Mouse (Mus musculus) stomach, embryonic 16.5 days (tissue): ENCODE measurements around the gene Yjefn3. TPM values are rescaled to one million over a fixed set of nuclear protein-coding genes. Genes with fewer than 3 reads are reported as not detected.

Source experiments
- ATAC-seq: fragments of 200-750 bp; cut with Nextera tagmentation; 2 replicates; pipeline ENCODE4 v1.8.0; 2017; ENCODE audit warnings: moderate number of reproducible peaks, moderate TSS enrichment; ENCODE audit not compliant: insufficient read depth, low FRiP score
- H3K27ac ChIP-seq: fragments of 300-500 bp; sonication (generic); 2 replicates; pipeline ENCODE4 v1.5.1; 2014; ENCODE audit warnings: low read length
- H3K27me3 ChIP-seq: fragments of 300-500 bp; sonication (generic); 2 replicates; pipeline ENCODE4 v1.6.1; 2014; ENCODE audit warnings: low read length, control low read depth, mixed read lengths; ENCODE audit not compliant: control insufficient read depth, insufficient read depth
- H3K36me3 ChIP-seq: fragments of 300-500 bp; sonication (generic); 2 replicates; pipeline ENCODE4 v1.6.1; 2014; ENCODE audit warnings: low read length; ENCODE audit not compliant: control insufficient read depth, insufficient read depth
- H3K4me1 ChIP-seq: fragments of 300-500 bp; sonication (generic); 2 replicates; pipeline ENCODE4 v1.6.1; 2014; ENCODE audit warnings: low read length, control low read depth, mixed read lengths; ENCODE audit not compliant: control insufficient read depth, insufficient read depth
- H3K4me2 ChIP-seq: fragments of 300-500 bp; sonication (generic); 2 replicates; pipeline ENCODE4 v1.6.1; 2014; ENCODE audit warnings: low read depth, low read length, mixed read lengths
- H3K4me3 ChIP-seq: fragments of 300-500 bp; sonication (generic); replicated peaks from 2 replicates; pipeline ENCODE4 v1.5.1; 2014; ENCODE audit warnings: mild to moderate bottlenecking, low read length
- H3K9ac ChIP-seq: fragments of 300-500 bp; sonication (generic); 2 replicates; pipeline ENCODE4 v1.6.1; 2014; ENCODE audit warnings: low read length
- H3K9me3 ChIP-seq: fragments of 300-500 bp; sonication (generic); replicated peaks from 2 replicates; pipeline ENCODE4 v1.6.1; 2016; ENCODE audit warnings: low read length, control low read depth; ENCODE audit not compliant: control insufficient read depth
- WGBS: fragments of 180-500 bp; shearing (Covaris S2); extraction: QIAGEN DNeasy Blood & Tissue Kit; methylation state at CpG from one replicate; pipeline ENCODE4 v1.1.7; 2014; 5-methylcytosine and 5-hydroxymethylcytosine counted together
- polyA plus RNA-seq: library from polyadenylated mRNA; unstranded; fragments of >200 nt; fragmentation: Nextera tagmentation; extraction: Ambion mirVana; gene quantifications from 2 replicates; pipeline ENCODE4 v1.2.1, GENCODE M21; 2015

Yjefn3 gene
- polyA plus RNA-seq, 1 experiment from 2014 or later: 3.2 TPM

DNA sequence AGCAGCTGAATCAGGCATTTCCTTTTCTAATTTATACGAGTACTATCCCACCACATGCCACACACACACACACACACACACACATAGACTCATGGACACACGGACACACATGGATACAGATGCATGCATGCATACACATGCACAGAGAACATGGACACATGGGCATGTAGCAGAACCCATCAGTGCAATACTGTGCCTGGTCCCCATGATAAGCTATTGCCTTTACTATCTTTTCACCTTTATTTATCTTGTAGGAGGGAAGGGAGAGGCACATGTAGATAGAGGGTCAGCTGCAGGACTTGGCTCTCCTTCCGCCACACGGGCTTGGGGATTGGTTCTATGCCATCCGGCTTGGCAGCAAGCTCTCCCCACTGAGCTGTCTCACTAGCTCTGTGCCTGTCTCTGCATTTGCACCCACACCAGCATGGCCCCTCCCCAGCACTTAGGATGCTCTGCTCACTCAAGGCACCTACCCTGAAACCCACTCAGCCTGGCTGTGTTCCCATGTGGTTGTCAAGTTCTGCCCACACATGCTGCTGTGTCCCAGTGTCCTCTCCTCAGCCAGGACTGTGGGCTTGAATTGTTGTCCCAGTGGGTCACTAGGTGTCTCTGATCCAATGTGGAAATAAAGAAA is 39.0 kb downstream of the Yjefn3 start:
- Histone ChIP-seq H3K27me3 (no peaks in the 10 kb centered on the region), H3K36me3 (no peaks in the 10 kb centered on the region), H3K9me3 (no peaks in the 10 kb centered on the region), H3K4me3 (no peak overlapping the region), H3K4me1 (no peaks in the 10 kb centered on the region), H3K9ac (no peak overlapping the region), H3K4me2 (no peak overlapping the region), H3K27ac (no peak overlapping the region)
- ATAC-seq: no peak
- 76% methylated on average over 5 of the region's 5 CpGs for WGBS

DNA sequence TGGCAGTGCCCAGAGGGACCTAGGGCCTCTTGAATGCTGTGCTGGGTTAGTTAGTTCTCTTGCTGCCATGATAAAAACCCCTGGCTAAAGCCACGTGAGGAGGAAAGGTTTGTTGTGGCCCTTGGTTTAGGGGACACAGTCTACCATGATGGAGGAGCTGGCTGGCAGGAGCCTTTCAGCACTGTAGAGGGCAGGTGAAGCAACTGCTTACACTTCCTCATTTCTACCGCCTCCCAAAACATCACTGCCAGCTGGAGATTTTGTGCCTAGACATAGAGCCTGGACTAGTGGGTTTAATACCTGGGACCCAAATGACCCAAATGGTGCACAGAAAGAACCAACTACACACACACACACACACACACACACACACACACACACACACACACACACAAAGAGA is 41.3 kb downstream of the Yjefn3 start:
- WGBS: 63% methylated on average over 2 of the region's 2 CpGs
- Histone ChIP-seq H3K9me3 (no peaks in the 10 kb centered on the region), H3K4me2 (no peak overlapping the region), H3K4me1 (no peaks in the 10 kb centered on the region), H3K4me3 (no peak overlapping the region), H3K27ac (no peak overlapping the region), H3K27me3 (no peaks in the 10 kb centered on the region), H3K36me3 (no peaks in the 10 kb centered on the region), H3K9ac (no peak overlapping the region)
- no peak for ATAC-seq

DNA sequence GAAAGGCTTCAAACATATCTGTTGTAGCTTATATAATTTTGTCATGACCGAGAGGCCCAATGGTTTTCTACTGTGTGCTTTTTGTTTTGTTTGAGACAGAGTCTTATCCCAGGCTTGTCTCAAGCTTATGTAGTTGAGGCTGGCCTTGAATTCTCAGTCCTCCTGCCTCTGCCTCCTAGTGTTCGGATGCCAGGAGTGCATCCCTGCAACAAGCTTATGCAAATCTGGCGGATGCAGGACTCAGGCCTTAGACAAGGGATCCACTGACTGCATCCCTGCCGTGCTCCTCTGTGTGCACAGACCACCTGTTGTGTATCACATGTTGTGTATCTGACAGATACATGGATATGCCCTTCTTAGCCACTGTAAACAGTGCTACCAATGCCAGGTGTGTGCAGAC is 41.7 kb downstream of the Yjefn3 start:
- Histone ChIP-seq H3K27me3 (no peaks in the 10 kb centered on the region), H3K27ac (no peak overlapping the region), H3K4me3 (no peak overlapping the region), H3K36me3 (no peaks in the 10 kb centered on the region), H3K4me2 (no peak overlapping the region), H3K9me3 (no peaks in the 10 kb centered on the region), H3K4me1 (no peaks in the 10 kb centered on the region), H3K9ac (no peak overlapping the region)
- ATAC-seq: no peak
- 63% methylated on average over 4 of the region's 4 CpGs for WGBS

DNA sequence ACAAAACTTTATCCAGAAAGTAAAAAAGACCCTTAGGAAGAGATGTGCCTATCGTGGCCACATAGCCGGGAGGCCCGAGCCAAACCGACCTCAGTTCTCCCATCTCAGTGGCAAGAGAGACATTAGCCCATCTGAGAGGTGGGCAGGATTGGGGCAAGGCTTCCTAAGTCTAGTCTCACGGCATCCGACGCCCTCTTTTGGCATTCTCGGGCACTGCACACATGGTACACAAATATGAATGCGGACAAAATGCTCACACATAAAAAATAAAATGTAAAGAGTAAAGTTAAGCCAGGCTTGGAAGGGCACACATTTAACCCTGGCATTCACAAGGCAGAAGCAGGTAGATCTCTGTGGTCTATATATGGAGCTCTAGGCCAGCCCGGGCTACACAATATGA is 48.6 kb downstream of the Yjefn3 start:
- Histone ChIP-seq H3K4me1 (no peaks in the 10 kb centered on the region), H3K4me3 (no peak overlapping the region), H3K27ac (no peak overlapping the region), H3K9ac (no peak overlapping the region), H3K4me2 (no peak overlapping the region), H3K36me3 (no peaks in the 10 kb centered on the region), H3K27me3 (no peaks in the 10 kb centered on the region), H3K9me3 (no peaks in the 10 kb centered on the region)
- no peak for ATAC-seq
- 91% methylated on average over 10 of the region's 10 CpGs for WGBS

DNA sequence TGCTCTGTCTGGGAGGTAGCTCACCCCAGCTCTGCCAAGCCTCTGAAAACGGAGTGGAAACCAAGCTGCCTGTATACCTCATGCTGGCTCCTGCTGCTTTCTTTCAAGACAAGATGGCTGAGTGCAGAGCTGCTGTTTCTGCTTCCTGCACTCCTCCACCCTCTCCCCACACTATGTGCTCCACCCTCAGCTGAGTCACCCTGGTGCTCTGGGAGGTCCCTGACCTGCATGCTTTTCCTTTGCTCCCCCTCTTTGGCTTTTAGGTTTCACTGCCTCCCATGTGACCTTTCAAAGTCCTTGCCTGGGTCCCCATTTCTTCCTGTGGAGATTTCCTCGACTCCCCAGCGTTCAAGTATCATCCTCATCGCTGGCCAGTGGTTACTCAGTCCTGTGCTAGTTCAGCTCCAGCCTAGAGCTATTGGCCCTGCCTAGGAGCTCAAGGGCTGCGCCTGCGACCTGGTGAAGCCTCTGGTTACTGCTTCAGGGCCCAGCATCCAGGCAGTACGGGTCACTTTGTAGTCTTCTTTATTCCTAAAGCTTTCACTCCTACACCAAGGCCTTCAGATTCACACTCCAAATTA is 51.5 kb downstream of the Yjefn3 start:
- Histone ChIP-seq H3K36me3 (no peaks in the 10 kb centered on the region), H3K9ac (no peak overlapping the region), H3K4me1 (no peaks in the 10 kb centered on the region), H3K4me3 (no peak overlapping the region), H3K9me3 (no peaks in the 10 kb centered on the region), H3K4me2 (no peak overlapping the region), H3K27me3 (no peaks in the 10 kb centered on the region), H3K27ac (no peak overlapping the region)
- no peak for ATAC-seq
- 81% methylated on average over 7 of the region's 7 CpGs for WGBS

GRCm38 (mm10) chr8:69849899-69850298 is 52.6 kb downstream of the Yjefn3 start:
- no peak for ATAC-seq
- Histone ChIP-seq H3K4me2 (no peak overlapping the region), H3K9me3 (no peaks in the 10 kb centered on the region), H3K27me3 (no peaks in the 10 kb centered on the region), H3K4me1 (no peaks in the 10 kb centered on the region), H3K9ac (no peak overlapping the region), H3K36me3 (no peaks in the 10 kb centered on the region), H3K4me3 (no peak overlapping the region), H3K27ac (no peak overlapping the region)
- 46% methylated on average over 3 of the region's 3 CpGs for WGBS

DNA sequence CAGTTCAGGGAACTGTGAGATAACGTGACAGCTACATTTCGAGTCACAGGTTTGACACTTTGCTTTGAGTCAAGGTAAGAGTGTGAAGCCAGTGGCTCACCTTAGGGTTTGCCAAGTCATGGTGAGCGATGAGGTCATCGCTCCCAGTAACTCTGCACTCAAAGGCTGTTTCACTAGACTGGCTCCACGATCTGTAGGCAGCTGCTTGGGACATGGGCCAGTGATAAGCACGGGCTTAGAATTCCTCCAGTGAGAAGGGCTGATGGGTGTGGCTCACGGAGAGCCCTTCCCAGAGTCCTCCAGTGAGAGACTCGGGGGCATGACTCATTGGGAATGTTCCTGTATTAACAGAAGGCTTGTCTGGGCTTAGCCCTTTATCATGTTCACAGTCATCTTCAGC is 53.6 kb downstream of the Yjefn3 start:
- 58% methylated on average over 8 of the region's 8 CpGs for WGBS
- peak; percentile 87 for ATAC-seq
- Histone ChIP-seq H3K36me3 (no peaks in the 10 kb centered on the region), H3K4me3 (no peak overlapping the region), H3K4me2 (no peak overlapping the region), H3K27me3 (no peaks in the 10 kb centered on the region), H3K9me3 (no peaks in the 10 kb centered on the region), H3K4me1 (no peaks in the 10 kb centered on the region), H3K9ac (no peak overlapping the region), H3K27ac (peak overlapping the region; percentile 44)

GRCm38 (mm10) chr8:69847167-69848065 is 55.1 kb downstream of the Yjefn3 start:
- Histone ChIP-seq H3K4me3 (no peak overlapping the region), H3K27me3 (no peaks in the 10 kb centered on the region), H3K9ac (no peak overlapping the region), H3K9me3 (no peaks in the 10 kb centered on the region), H3K4me2 (no peak overlapping the region), H3K4me1 (no peaks in the 10 kb centered on the region), H3K27ac (no peak overlapping the region), H3K36me3 (no peaks in the 10 kb centered on the region)
- WGBS: 61% methylated on average over 3 of the region's 3 CpGs
- no peak for ATAC-seq
